ENCODE assay signal across 14 mouse cellular contexts in the genomic region with DNA sequence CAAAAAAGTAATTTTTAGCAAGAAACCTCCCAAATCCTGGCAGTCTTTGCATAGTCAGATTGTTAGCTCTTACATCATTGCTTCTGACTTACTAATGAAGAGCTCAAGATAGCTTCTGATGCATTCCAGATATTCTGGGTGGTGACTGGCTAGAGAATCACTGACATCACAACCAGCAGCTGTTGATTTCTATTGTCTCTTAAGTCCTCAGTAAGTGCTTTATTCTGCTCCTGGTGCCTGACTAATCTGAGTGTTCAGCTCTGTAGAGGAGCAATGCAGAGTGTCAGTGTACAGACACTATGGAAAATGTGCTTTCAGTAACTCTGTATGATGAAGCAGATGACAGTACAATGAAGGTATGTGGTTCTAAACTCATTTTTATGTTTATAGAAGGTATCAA. TPM values are rescaled to one million over a fixed set of nuclear protein-coding genes. Genes with fewer than 3 reads are reported as not detected.
DNase-seq lines count a peak whose midpoint lies in the region; ATAC-seq and TF ChIP-seq lines count a peak whose summit lies in the region.
"Had no signal": no experiment of that assay in that cellular context is flagged by ENCODE, and none has a peak within 500 bp of the region (broad histone marks: within the 10 kb centered on the region; RNA-seq: fewer than 3 reads in every experiment).

No protein-coding gene starts in this region.

- H3K4me3 ChIP-seq in hindbrain, embryonic 12.5 days, result no peak overlapping the region
- no peak overlapping the region for H3K4me3 ChIP-seq in hindbrain, postnatal 0 days (ENCODE audit: low read length)
- H3K4me3 ChIP-seq: heart, adult 2 months; intestine, embryonic 15.5 days had no signal

- H3K36me3 ChIP-seq in hindbrain, embryonic 12.5 days, result no peaks in the 10 kb centered on the region
- no peaks in the 10 kb centered on the region for H3K36me3 ChIP-seq in hindbrain, postnatal 0 days (ENCODE audit: insufficient read depth, low read length)
- H3K36me3 ChIP-seq: intestine, embryonic 15.5 days had no signal

- TF ChIP-seq CTCF in hindbrain, postnatal 0 days (IDR thresholded peaks at IDR 0.05; ENCODE audit: low read depth), result no peak

- intact Hi-C loops in left cerebral cortex, postnatal 25 days (cut with DNase I), result loop anchor here (2.0 to 5.0 kb wide), 4 partner anchors 64 to 314 kb away; no protein-coding TSS in a partner anchor

- DNase-seq in hindbrain, postnatal 0 days (ENCODE audit: low spot score), result no peak
- DNase-seq in 416B (ENCODE audit: low read depth), result peak; percentile 37
- DNase-seq in Muller cell, postnatal 12 days (ENCODE audit: inconsistent ontology term), result peak; percentile 52
- DNase-seq in left cerebral cortex, postnatal 25 days (ENCODE audit: low spot score in 2 of 2), result peak; percentile 28 to 89
- no peak for DNase-seq in urinary bladder, postnatal 10 days (ENCODE audit: low spot score)
- DNase-seq: adrenal gland, adult 8-10 months; heart, adult 2 months; kidney, postnatal 4 days; right cerebral cortex, postnatal 25 days; thymus, postnatal 36 days had no signal

- no peak overlapping the region for H3K4me2 ChIP-seq in hindbrain, embryonic 12.5 days (replicated peaks)
- H3K4me2 ChIP-seq in hindbrain, postnatal 0 days (ENCODE audit: low read depth, low read length), result no peak overlapping the region
- H3K4me2 ChIP-seq: intestine, embryonic 15.5 days had no signal

- 0 out of 2 replicates have a peak, but pooled peaks have one; percentile 40 for ATAC-seq in hindbrain, embryonic 12.5 days (ENCODE audit: low FRiP score)
- ATAC-seq in hindbrain, postnatal 0 days, result no peak
- ATAC-seq in erythroblast, adult 5-6 weeks (replicated peaks; ENCODE audit: low FRiP score, poor library complexity, severe bottlenecking), result no peak
- ATAC-seq: intestine, embryonic 15.5 days; lung, postnatal 0 days had no signal

- no peaks in the 10 kb centered on the region for H3K4me1 ChIP-seq in hindbrain, embryonic 12.5 days
- H3K4me1 ChIP-seq in hindbrain, postnatal 0 days (ENCODE audit: insufficient read depth, low read length), result no peaks in the 10 kb centered on the region
- H3K4me1 ChIP-seq: intestine, embryonic 15.5 days had no signal

- H3K27me3 ChIP-seq in hindbrain, embryonic 12.5 days, result no peaks in the 10 kb centered on the region
- no peaks in the 10 kb centered on the region for H3K27me3 ChIP-seq in hindbrain, postnatal 0 days (ENCODE audit: insufficient read depth, low read length)
- H3K27me3 ChIP-seq: intestine, embryonic 15.5 days had no signal

- no peak overlapping the region for H3K27ac ChIP-seq in hindbrain, embryonic 12.5 days
- H3K27ac ChIP-seq in hindbrain, postnatal 0 days, result no peak overlapping the region
- H3K27ac ChIP-seq: heart, adult 2 months; intestine, embryonic 15.5 days had no signal

- H3K9me3 ChIP-seq in hindbrain, embryonic 12.5 days (replicated peaks), result no peaks in the 10 kb centered on the region
- H3K9me3 ChIP-seq in hindbrain, postnatal 0 days (ENCODE audit: low read length), result no peaks in the 10 kb centered on the region
- H3K9me3 ChIP-seq: intestine, embryonic 15.5 days had no signal

- H3K9ac ChIP-seq in hindbrain, embryonic 12.5 days, result no peak overlapping the region
- H3K9ac ChIP-seq in hindbrain, postnatal 0 days (replicated peaks; ENCODE audit: low read length), result no peak overlapping the region
- H3K9ac ChIP-seq: intestine, embryonic 15.5 days had no signal

RNA-seq across cellular contexts. Expression of a gene that starts 38.6 kb away (rescaled TPM):
- 97.1 and 102 TPM in 2 replicates for polyA plus RNA-seq in hindbrain, embryonic 12.5 days (2016; fragmentation: Nextera tagmentation; extraction: Ambion mirVana)
- 43.7 and 49.2 TPM in 2 replicates for total RNA-seq in hindbrain, postnatal 0 days (2014; rRNA removed)
- 87.7 and 90.7 TPM in 2 replicates for polyA plus RNA-seq in hindbrain, postnatal 0 days (2015; fragmentation: Nextera tagmentation; extraction: Ambion mirVana)
- total RNA-seq in left cerebral cortex, postnatal 25 days (2021), result 100 to 1,000 TPM; 501 to 534 TPM
- total RNA-seq in erythroblast, adult 5-6 weeks (2015; ENCODE audit: low replicate concordance), result 36.3 and 44.5 TPM in 2 replicates
- total RNA-seq in erythroblast, adult 5-6 weeks (2017; ENCODE audit: low replicate concordance), result 28.8 and 49.8 TPM in 2 replicates

RNA-seq across cellular contexts. Expression of a gene that starts 38.9 kb away (rescaled TPM):
- 9.2 TPM in 2 replicates for polyA plus RNA-seq in hindbrain, embryonic 12.5 days (2016; fragmentation: Nextera tagmentation; extraction: Ambion mirVana)
- total RNA-seq in hindbrain, postnatal 0 days (2014; rRNA removed), result 8.9 and 10.3 TPM in 2 replicates
- 3.4 and 3.8 TPM in 2 replicates for polyA plus RNA-seq in hindbrain, postnatal 0 days (2015; fragmentation: Nextera tagmentation; extraction: Ambion mirVana)
- 1 to 10 TPM; 6.3 to 6.7 TPM for total RNA-seq in left cerebral cortex, postnatal 25 days (2021)
- total RNA-seq in erythroblast, adult 5-6 weeks (2015; ENCODE audit: low replicate concordance), result 1.5 and 9.2 TPM in 2 replicates
- 4.5 and 6.4 TPM in 2 replicates for total RNA-seq in erythroblast, adult 5-6 weeks (2017; ENCODE audit: low replicate concordance)

Comparison
In these comparisons a context has a peak if more than half of its experiments do, and no peak if none do; other contexts are left out.
1. DNase-seq: peak in 416B (single experiment), Muller cell, postnatal 12 days (single experiment) and left cerebral cortex, postnatal 25 days (2 of 2); none in hindbrain, postnatal 0 days (single experiment) and urinary bladder, postnatal 10 days (single experiment).
2. RNA of a gene that starts 38.6 kb away (total RNA-seq): 501 to 534 TPM in left cerebral cortex, postnatal 25 days; 43.7 to 49.2 TPM in hindbrain, postnatal 0 days and 28.8 to 49.8 TPM in erythroblast, adult 5-6 weeks; every median in the first group is over 4 times any median in the second.